Mouse (Mus musculus) right cerebral cortex, postnatal 14 days (tissue): Measurements from ENCODE around the gene Sirpb1c.
"Not testable (repeated sequence)": the region's sequence is repeated elsewhere in the genome, so short reads cannot be mapped to it uniquely, and the experiment has no call there.

Experiments
- DNase-seq: peaks from one replicate; pipeline ENCODE4 v3.0.0; 2022

The Sirpb1c gene

GRCm38 (mm10) chr3:15848280-15848679 is at the start of gene Sirpb1c:
TSS of gene Sirpb1c (minus strand) at chr3:15848528.
- DNase-seq: not testable (repeated sequence)

- DNase-seq: no peak
Observed at GRCm38 (mm10) chr3:15886380-15886779, 38.1 kb upstream of the Sirpb1c start.

- not testable (repeated sequence) for DNase-seq
Observed at GRCm38 (mm10) chr3:15855773-15856172, 7.4 kb upstream of the Sirpb1c start.

GRCm38 (mm10) chr3:15849922-15850321 is 1.6 kb upstream of the Sirpb1c start:
- no peak for DNase-seq

GRCm38 (mm10) chr3:15847332-15848047 is 838 bp downstream of the Sirpb1c start:
- DNase-seq: no peak

- DNase-seq: not testable (repeated sequence)
Observed at GRCm38 (mm10) chr3:15773642-15774041, 74.7 kb downstream of the Sirpb1c start.
